Mouse (Mus musculus) MEL (cell line): ENCODE results near the gene Ppm1d. TPM values are rescaled to one million over a fixed set of nuclear protein-coding genes. Genes with fewer than 3 reads are reported as not detected.

Experiments used
- DNase-seq: peaks from one replicate; pipeline ENCODE4 v3.0.0; 2011; ENCODE audit warnings: low read depth, low spot score
- H3K27ac ChIP-seq: 2 replicates; pipeline ENCODE4 v1.5.1; 2012; ENCODE audit warnings: low read depth, mild to moderate bottlenecking, control low read depth, low read length, moderate library complexity; ENCODE audit not compliant: control insufficient read depth
- H3K27me3 ChIP-seq, 2 experiments: fragments of 150-350 bp in 1 of 2; sonication (generic) in 1 of 2; 2 replicates each; pipeline ENCODE4 v1.6.1; 2012; ENCODE audit warnings: low read length in 2 of 2, mild to moderate bottlenecking in 2 of 2, improper control_type of control experiment in 1 of 2, moderate library complexity in 1 of 2; ENCODE audit not compliant: insufficient read depth in 2 of 2, control insufficient read depth in 1 of 2
- H3K36me3 ChIP-seq, 2 experiments: 2 replicates each; pipeline ENCODE4 v1.6.1; 2012 to 2014; ENCODE audit warnings: low read length in 2 of 2, improper control_type of control experiment in 1 of 2, inconsistent platforms in 1 of 2, mild to moderate bottlenecking in 1 of 2; ENCODE audit not compliant: insufficient read depth in 2 of 2, control insufficient read depth in 1 of 2
- H3K4me1 ChIP-seq, 2 experiments: fragments of 150-350 bp in 1 of 2; sonication (generic) in 1 of 2; 2 replicates each; pipeline ENCODE4 v1.6.1; 2012; ENCODE audit warnings: low read length in 2 of 2, improper control_type of control experiment in 1 of 2, mild to moderate bottlenecking in 1 of 2; ENCODE audit not compliant: insufficient read depth in 2 of 2, control insufficient read depth in 1 of 2
- H3K4me3 ChIP-seq, 2 experiments: fragments of 150-350 bp in 1 of 2; sonication (generic) in 1 of 2; 2 replicates each; pipeline ENCODE4 v1.5.1; 2012; ENCODE audit warnings: low read depth in 2 of 2, low read length in 2 of 2, mild to moderate bottlenecking in 2 of 2, moderate library complexity in 2 of 2, control low read depth in 1 of 2, improper control_type of control experiment in 1 of 2; ENCODE audit not compliant: control insufficient read depth in 1 of 2, insufficient read depth in 1 of 2
- H3K79me2 ChIP-seq: 2 replicates; pipeline ENCODE4 v1.6.1; 2012; ENCODE audit warnings: mild to moderate bottlenecking, low read length, moderate library complexity; ENCODE audit not compliant: control insufficient read depth, poor library complexity, insufficient read depth
- H3K9ac ChIP-seq: 2 replicates; pipeline ENCODE4 v1.6.1; 2012; ENCODE audit warnings: low read depth, mild to moderate bottlenecking, control low read depth, low read length, moderate library complexity; ENCODE audit not compliant: control insufficient read depth, poor library complexity, severe bottlenecking
- H3K9me3 ChIP-seq: fragments of 150-350 bp; sonication (generic); replicated peaks from 2 replicates; pipeline ENCODE4 v1.6.1; 2012; ENCODE audit warnings: mild to moderate bottlenecking, low read length, improper control_type of control experiment, moderate library complexity; ENCODE audit not compliant: insufficient read depth
- BHLHE40 ChIP-seq: IDR thresholded peaks from 2 replicates; pipeline ENCODE4 v1.6.1; 2012; ENCODE audit warnings: low read depth, mild to moderate bottlenecking, inconsistent platforms, low read length, improper control_type of control experiment, borderline replicate concordance
- CHD1 ChIP-seq: IDR thresholded peaks from 2 replicates; pipeline ENCODE4 v1.6.1; 2012; ENCODE audit warnings: low read depth, mild to moderate bottlenecking, inconsistent platforms, low read length, improper control_type of control experiment
- CHD2 ChIP-seq: IDR thresholded peaks from 2 replicates; pipeline ENCODE4 v1.6.1; 2011; ENCODE audit warnings: low read length, improper control_type of control experiment
- CTCF ChIP-seq, 3 experiments: IDR thresholded peaks in 2 of 3; conservative IDR thresholded peaks in 1 of 3; 2 replicates each; pipeline ENCODE4 v1.5.1; 2011 to 2012; ENCODE audit warnings: low read length in 3 of 3, low read depth in 2 of 3, mild to moderate bottlenecking in 2 of 3, improper control_type of control experiment in 1 of 3, inconsistent platforms in 1 of 3, mixed read lengths in 1 of 3, moderate library complexity in 1 of 3; ENCODE audit not compliant: control insufficient read depth in 1 of 3, insufficient read depth in 1 of 3, poor library complexity in 1 of 3, severe bottlenecking in 1 of 3
- EP300 ChIP-seq, 2 experiments: IDR thresholded peaks; 2 replicates each; pipeline ENCODE4 v1.6.1; 2011; ENCODE audit warnings: improper control_type of control experiment in 2 of 2, low read length in 2 of 2, low read depth in 1 of 2, mild to moderate bottlenecking in 1 of 2
- ETS1 ChIP-seq: IDR thresholded peaks from 2 replicates; pipeline ENCODE4 v1.6.1; 2012; ENCODE audit warnings: low read depth, mild to moderate bottlenecking, inconsistent platforms, low read length, improper control_type of control experiment, moderate library complexity
- GABPA ChIP-seq: IDR thresholded peaks from 2 replicates; pipeline ENCODE4 v1.6.1; 2012; ENCODE audit warnings: low read depth, mild to moderate bottlenecking, inconsistent platforms, low read length, improper control_type of control experiment, moderate library complexity
- GATA1 ChIP-seq: IDR thresholded peaks from 2 replicates; pipeline ENCODE4 v1.6.1; 2011; ENCODE audit warnings: low read depth, low read length, improper control_type of control experiment
- KAT2A ChIP-seq: conservative IDR thresholded peaks from 2 replicates; pipeline ENCODE4 v1.6.1; 2012; ENCODE audit warnings: low read depth, low read length, improper control_type of control experiment, inconsistent platforms
- MAFK ChIP-seq: IDR thresholded peaks from 2 replicates; pipeline ENCODE4 v1.6.1; 2011; ENCODE audit warnings: low read depth, mild to moderate bottlenecking, low read length, improper control_type of control experiment, borderline replicate concordance
- MAX ChIP-seq: IDR thresholded peaks from 2 replicates; pipeline ENCODE4 v1.6.1; 2011; ENCODE audit warnings: low read length, improper control_type of control experiment
- MAZ ChIP-seq: IDR thresholded peaks from 2 replicates; pipeline ENCODE4 v1.6.1; 2012; ENCODE audit warnings: low read depth, mild to moderate bottlenecking, inconsistent platforms, low read length, improper control_type of control experiment
- MEF2A ChIP-seq: IDR thresholded peaks from 2 replicates; pipeline ENCODE4 v1.6.1; 2014; ENCODE audit warnings: low read depth, mild to moderate bottlenecking, inconsistent platforms, low read length, improper control_type of control experiment; ENCODE audit not compliant: poor library complexity, insufficient replicate concordance, severe bottlenecking; ENCODE audit errors: extremely low read depth
- MYB ChIP-seq: IDR thresholded peaks from 2 replicates; pipeline ENCODE4 v1.6.1; 2011; ENCODE audit warnings: mild to moderate bottlenecking, low read depth, low read length, improper control_type of control experiment
- NELFE ChIP-seq: IDR thresholded peaks from 2 replicates; pipeline ENCODE4 v1.6.1; 2011; ENCODE audit warnings: low read depth, low read length, improper control_type of control experiment
- NRF1 ChIP-seq: IDR thresholded peaks from 2 replicates; pipeline ENCODE4 v1.6.1; 2014; ENCODE audit warnings: low read depth, mild to moderate bottlenecking, inconsistent platforms, low read length, improper control_type of control experiment, moderate library complexity; ENCODE audit not compliant: poor library complexity, insufficient read depth, severe bottlenecking
- POLR2A ChIP-seq, 2 experiments: IDR thresholded peaks; 2 replicates each; pipeline ENCODE4 v1.6.1; 2011 to 2012; ENCODE audit warnings: low read length in 2 of 2, mild to moderate bottlenecking in 2 of 2, control low read depth in 1 of 2, improper control_type of control experiment in 1 of 2, low read depth in 1 of 2, moderate library complexity in 1 of 2; ENCODE audit not compliant: control insufficient read depth in 1 of 2, insufficient read depth in 1 of 2, poor library complexity in 1 of 2
- POLR2AphosphoS2 ChIP-seq: IDR thresholded peaks from 2 replicates; pipeline ENCODE4 v1.6.1; 2011; ENCODE audit warnings: low read length, improper control_type of control experiment
- RAD21 ChIP-seq: IDR thresholded peaks from 2 replicates; pipeline ENCODE4 v1.6.1; 2011; ENCODE audit warnings: mild to moderate bottlenecking, low read depth, low read length, improper control_type of control experiment
- SIN3A ChIP-seq: IDR thresholded peaks from 2 replicates; pipeline ENCODE4 v1.6.1; 2012; ENCODE audit warnings: low read length, improper control_type of control experiment, inconsistent platforms
- SMC3 ChIP-seq: IDR thresholded peaks from 2 replicates; pipeline ENCODE4 v1.6.1; 2011; ENCODE audit warnings: low read depth, low read length, improper control_type of control experiment
- TAL1 ChIP-seq: IDR thresholded peaks from 2 replicates; pipeline ENCODE4 v1.6.1; 2012; ENCODE audit warnings: mild to moderate bottlenecking, inconsistent platforms, low read length, moderate library complexity, mixed read lengths
- TCF12 ChIP-seq: IDR thresholded peaks from 2 replicates; pipeline ENCODE4 v1.6.1; 2014; ENCODE audit warnings: low read depth, mild to moderate bottlenecking, inconsistent platforms, low read length, improper control_type of control experiment, moderate library complexity
- UBTF ChIP-seq: IDR thresholded peaks from 2 replicates; pipeline ENCODE4 v1.6.1; 2012; ENCODE audit warnings: low read depth, mild to moderate bottlenecking, inconsistent platforms, low read length, improper control_type of control experiment, moderate library complexity, borderline replicate concordance; ENCODE audit not compliant: insufficient read depth
- USF2 ChIP-seq, 2 experiments: IDR thresholded peaks; 2 replicates each; pipeline ENCODE4 v1.6.1; 2011 to 2012; ENCODE audit warnings: improper control_type of control experiment in 2 of 2, low read length in 2 of 2, borderline replicate concordance in 1 of 2, inconsistent platforms in 1 of 2, low read depth in 1 of 2, mild to moderate bottlenecking in 1 of 2; ENCODE audit not compliant: insufficient read depth in 1 of 2
- ZC3H11A ChIP-seq: IDR thresholded peaks from 2 replicates; pipeline ENCODE4 v1.6.1; 2012; ENCODE audit warnings: low read depth, mild to moderate bottlenecking, inconsistent platforms, low read length, improper control_type of control experiment
- ZMIZ1 ChIP-seq: IDR thresholded peaks from 2 replicates; pipeline ENCODE4 v1.6.1; 2012; ENCODE audit warnings: low read depth, mild to moderate bottlenecking, inconsistent platforms, low read length, improper control_type of control experiment, moderate library complexity
- ZNF384 ChIP-seq: IDR thresholded peaks from 2 replicates; pipeline ENCODE4 v1.6.1; 2012; ENCODE audit warnings: low read depth, mild to moderate bottlenecking, inconsistent platforms, low read length, improper control_type of control experiment
- polyA plus RNA-seq, 2 experiments: library from polyadenylated mRNA; stranded (reverse) in 1 of 2; unstranded in 1 of 2; fragments of >175 nt in 1 of 2; fragments of >200 nt in 1 of 2; gene quantifications; 2 replicates each; pipeline versions ENCODE4 v1.2.1 to v1.2.4; 2012; ENCODE audit warnings: low replicate concordance in 2 of 2, low read depth in 1 of 2; ENCODE audit not compliant: insufficient read length in 2 of 2, insufficient read depth in 1 of 2, missing spikeins in 1 of 2
- total RNA-seq: library from RNA; depleted of rRNA; stranded (reverse); fragments of 300-350 nt; gene quantifications from 2 replicates; pipeline ENCODE4 v1.2.3, GENCODE M21; 2012

The Ppm1d gene
- total and polyA plus RNA-seq, 3 experiments, result 13.3 to 15.5 TPM; not detected in 1

- Histone ChIP-seq H3K79me2 (no peaks in the 10 kb centered on the region), H3K9ac (no peak overlapping the region), H3K4me3 (no peak overlapping the region), H3K4me1 (peaks cover 6 to 10% of the 10 kb centered on the region in 2 experiments), H3K27ac (no peak overlapping the region), H3K9me3 (no peaks in the 10 kb centered on the region), H3K36me3 (peaks cover 3 to 15% of the 10 kb centered on the region in 2 experiments), H3K27me3 (no peaks in the 10 kb centered on the region)
- DNase-seq, result peak; percentile 47
- TF ChIP-seq KAT2A, result no peak
- no peak for TF ChIP-seq TCF12
- no peak for TF ChIP-seq MAZ
- no peak for TF ChIP-seq GABPA
- TF ChIP-seq MYB, result no peak
- no peak for TF ChIP-seq CHD2
- no peak for TF ChIP-seq TAL1
- no peak for TF ChIP-seq GATA1
- TF ChIP-seq ZNF384, result no peak
- TF ChIP-seq ETS1, result no peak
- TF ChIP-seq USF2 (IDR thresholded peaks at IDR 0.05; ENCODE audit: borderline replicate concordance in 1 of 2, insufficient read depth in 1 of 2, low read depth in 1 of 2, low read length in 2 of 2), result no peak
- 0 out of 2 replicates have a peak, but pooled peaks have one; percentile 35 for TF ChIP-seq ZC3H11A
- no peak for TF ChIP-seq MAX
- no peak for TF ChIP-seq NRF1
- TF ChIP-seq CTCF (IDR thresholded peaks at IDR 0.05 in 2 of 3, conservative IDR thresholded peaks at IDR 0.05 in 1 of 3; ENCODE audit: control insufficient read depth in 1 of 3, insufficient read depth in 1 of 3, low read depth in 2 of 3, low read length in 3 of 3, poor library complexity in 1 of 3, severe bottlenecking in 1 of 3), result peak; percentile 28 to 65 (median 57)
- no peak for TF ChIP-seq CHD1
- no peak for TF ChIP-seq SIN3A
- TF ChIP-seq EP300 (IDR thresholded peaks at IDR 0.05; ENCODE audit: low read depth in 1 of 2, low read length in 2 of 2), result no peak
- TF ChIP-seq POLR2AphosphoS2, result no peak
- TF ChIP-seq MAFK, result no peak
- TF ChIP-seq SMC3, result peak; percentile 57
- no peak for TF ChIP-seq NELFE
- TF ChIP-seq ZMIZ1, result no peak
- TF ChIP-seq BHLHE40, result no peak
- TF ChIP-seq POLR2A (IDR thresholded peaks at IDR 0.05; ENCODE audit: control insufficient read depth in 1 of 2, insufficient read depth in 1 of 2, low read depth in 1 of 2, low read length in 2 of 2, poor library complexity in 1 of 2), result no peak
- TF ChIP-seq MEF2A, result no peak
- TF ChIP-seq RAD21, result peak; percentile 65
- no peak for TF ChIP-seq UBTF
Observed at GRCm38 (mm10) chr11:85334778-85335177, 23.7 kb downstream of the Ppm1d start.
